Mouse (Mus musculus) heart, embryonic 15.5 days (tissue): ENCODE data around the gene Stxbp3. TPM values are rescaled to one million over a fixed set of nuclear protein-coding genes. Genes with fewer than 3 reads are reported as not detected.
A peak's percentile ranks its signal among the peaks of the same experiment; 100 is the strongest.

Experiments used
- ATAC-seq: fragments of 200-750 bp; cut with Nextera tagmentation; replicated peaks from 2 replicates; pipeline ENCODE4 v1.8.0; 2017; ENCODE audit warnings: low read depth, moderate TSS enrichment; ENCODE audit not compliant: insufficient number of reproducible peaks, insufficient read depth, low FRiP score
- H3K27ac ChIP-seq: fragments of 300-500 bp; sonication (generic); 2 replicates; pipeline ENCODE4 v1.5.1; 2015; ENCODE audit warnings: mild to moderate bottlenecking, inconsistent platforms
- H3K27me3 ChIP-seq: fragments of 300-500 bp; sonication (generic); 2 replicates; pipeline ENCODE4 v1.6.1; 2015; ENCODE audit warnings: inconsistent platforms
- H3K36me3 ChIP-seq: fragments of 300-500 bp; sonication (generic); 2 replicates; pipeline ENCODE4 v1.6.1; 2015; ENCODE audit warnings: mild to moderate bottlenecking, inconsistent platforms
- H3K4me1 ChIP-seq: fragments of 300-500 bp; sonication (generic); replicated peaks from 2 replicates; pipeline ENCODE4 v1.6.1; 2015; ENCODE audit warnings: inconsistent platforms
- H3K4me2 ChIP-seq: fragments of 300-500 bp; sonication (generic); 2 replicates; pipeline ENCODE4 v1.6.1; 2015; ENCODE audit warnings: inconsistent platforms, mild to moderate bottlenecking, moderate library complexity
- H3K4me3 ChIP-seq: fragments of 300-500 bp; sonication (generic); 2 replicates; pipeline ENCODE4 v1.5.1; 2015; ENCODE audit warnings: mild to moderate bottlenecking, inconsistent platforms
- H3K9ac ChIP-seq: fragments of 300-500 bp; sonication (generic); 2 replicates; pipeline ENCODE4 v1.6.1; 2015; ENCODE audit warnings: mild to moderate bottlenecking, inconsistent platforms
- H3K9me3 ChIP-seq: fragments of 300-500 bp; sonication (generic); replicated peaks from 2 replicates; pipeline ENCODE4 v1.6.1; 2016; ENCODE audit warnings: inconsistent platforms
- WGBS: fragments of 180-500 bp; shearing (Covaris S2); methylation state at CpG from one replicate; pipeline ENCODE4 v1.1.7; 2015; ENCODE audit warnings: mixed read lengths; 5-methylcytosine and 5-hydroxymethylcytosine counted together
- polyA plus RNA-seq: library from polyadenylated mRNA; unstranded; fragments of >200 nt; fragmentation: Nextera tagmentation; extraction: Ambion mirVana; gene quantifications from 2 replicates; pipeline ENCODE4 v1.2.1, GENCODE M21; 2015

Gene Stxbp3
- polyA plus RNA-seq, 1 experiment from 2014 or later: 29.9 TPM

DNA sequence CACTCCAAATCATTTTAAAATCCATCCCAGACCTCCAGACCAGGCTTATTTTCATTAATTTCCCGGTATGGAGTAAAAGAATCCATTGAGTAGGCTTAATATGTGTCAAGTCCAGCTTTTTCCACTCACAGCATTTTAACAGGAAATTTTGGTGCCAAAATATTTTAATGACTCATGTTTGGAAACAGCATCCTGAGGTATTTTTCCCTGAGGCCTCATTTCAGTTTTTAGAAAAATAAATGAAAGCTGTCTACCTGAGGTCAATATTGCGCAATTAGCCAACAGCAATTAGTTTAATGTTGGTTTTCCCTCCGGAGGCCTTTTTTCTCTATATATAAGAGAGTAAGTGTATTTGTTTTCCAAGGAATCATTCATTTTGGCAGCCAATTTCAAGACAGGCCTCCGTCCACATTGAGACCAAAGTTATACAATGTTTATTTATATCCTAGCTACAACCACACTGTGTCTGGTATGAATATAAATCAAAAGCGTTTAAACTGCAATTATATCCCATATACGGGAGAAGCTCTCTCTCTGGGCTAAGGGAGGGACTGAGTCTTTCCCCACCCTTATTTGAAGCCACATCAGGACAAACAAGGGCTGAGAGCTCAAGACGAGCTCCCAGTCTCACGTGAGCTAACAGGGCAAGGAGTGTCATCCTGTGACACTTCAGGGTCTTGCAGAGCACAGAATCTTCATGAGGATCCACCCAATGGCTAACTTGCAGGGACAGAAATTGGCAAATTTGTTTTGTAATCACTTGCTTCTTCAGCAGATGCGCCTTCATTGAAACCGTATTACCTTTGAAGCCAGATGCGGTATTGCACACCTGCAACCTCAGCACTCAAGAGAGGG, 80.5 kb downstream of the Stxbp3 start:
- no peaks in the 10 kb centered on the region for H3K36me3 ChIP-seq
- no peak overlapping the region for H3K4me2 ChIP-seq
- no peak overlapping the region for H3K9ac ChIP-seq
- H3K4me1 ChIP-seq: 0 out of 2 replicates have a peak, but pooled peaks cover 3% of the 10 kb centered on the region
- ATAC-seq: no peak
- peak overlapping the region; percentile 27; the same call in 1 of the 2 replicates for H3K27ac ChIP-seq
- WGBS: 74% methylated on average over 11 of the region's 11 CpGs
- H3K4me3 ChIP-seq: no peak overlapping the region
- no peaks in the 10 kb centered on the region for H3K9me3 ChIP-seq
- 0 out of 2 replicates have a peak, but pooled peaks cover 22% of the 10 kb centered on the region for H3K27me3 ChIP-seq

DNA sequence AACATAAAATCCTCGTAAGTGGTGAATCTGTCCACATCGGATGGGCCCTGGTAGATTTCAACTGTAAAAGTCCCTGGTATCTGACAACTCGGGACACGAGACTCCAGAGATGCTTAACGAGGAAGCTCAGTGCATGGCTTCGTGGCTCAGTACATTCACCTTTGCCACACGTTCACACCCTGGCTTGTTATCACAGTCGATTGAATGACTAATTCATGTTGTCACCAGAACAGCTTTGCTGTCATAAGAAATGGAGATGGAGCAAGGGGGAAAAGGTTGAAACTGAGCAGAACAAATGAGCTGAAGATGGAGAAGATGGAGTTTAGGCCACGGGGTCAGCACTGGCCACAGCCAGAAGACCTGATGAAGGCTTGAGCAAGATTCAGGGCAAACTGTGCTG, 82.8 kb downstream of the Stxbp3 start:
- Histone ChIP-seq H3K27ac (no peak overlapping the region), H3K9ac (no peak overlapping the region), H3K27me3 (0 out of 2 replicates have a peak, but pooled peaks cover 14% of the 10 kb centered on the region), H3K4me3 (no peak overlapping the region), H3K36me3 (no peaks in the 10 kb centered on the region), H3K9me3 (no peaks in the 10 kb centered on the region), H3K4me2 (no peak overlapping the region), H3K4me1 (0 out of 2 replicates have a peak, but pooled peaks cover 1% of the 10 kb centered on the region)
- no peak for ATAC-seq
- 55% methylated on average over 9 of the region's 9 CpGs for WGBS

DNA sequence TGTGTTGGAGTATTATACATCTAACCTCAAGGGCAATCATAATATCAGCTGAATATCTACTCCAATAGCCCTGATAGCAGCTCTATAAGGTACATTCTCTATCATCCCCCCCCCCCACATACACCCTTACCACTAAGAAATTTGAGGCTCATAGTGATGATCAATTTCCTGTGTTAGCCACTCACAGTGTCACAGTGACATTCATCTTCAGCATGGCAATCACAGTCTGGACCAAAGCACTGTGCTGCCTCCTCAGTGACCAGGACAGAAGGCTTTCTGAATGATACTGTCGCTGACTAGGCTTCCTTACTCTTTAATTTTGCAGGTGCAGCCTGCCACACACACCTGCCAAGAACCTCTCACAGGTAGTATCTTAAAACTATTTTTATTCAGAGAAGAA, 84.2 kb downstream of the Stxbp3 start:
- Histone ChIP-seq H3K4me3 (no peak overlapping the region), H3K36me3 (no peaks in the 10 kb centered on the region), H3K27ac (no peak overlapping the region), H3K27me3 (0 out of 2 replicates have a peak, but pooled peaks cover 9% of the 10 kb centered on the region), H3K9ac (no peak overlapping the region), H3K9me3 (no peaks in the 10 kb centered on the region), H3K4me1 (no peaks in the 10 kb centered on the region), H3K4me2 (no peak overlapping the region)
- no peak for ATAC-seq
- 62% methylated on average over 1 of the region's 1 CpGs for WGBS

- Histone ChIP-seq H3K9ac (no peak overlapping the region), H3K4me3 (no peak overlapping the region), H3K4me2 (no peak overlapping the region), H3K27me3 (0 out of 2 replicates have a peak, but pooled peaks cover 7% of the 10 kb centered on the region), H3K9me3 (no peaks in the 10 kb centered on the region), H3K4me1 (no peaks in the 10 kb centered on the region), H3K36me3 (no peaks in the 10 kb centered on the region), H3K27ac (no peak overlapping the region)
- ATAC-seq: no peak
- WGBS: 85% methylated on average over 2 of the region's 2 CpGs
Measured at GRCm38 (mm10) chr3:108755542-108755941, 84.8 kb downstream of the Stxbp3 start.

- 83% methylated on average over 1 of the region's 1 CpGs for WGBS
- H3K4me2 ChIP-seq: no peak overlapping the region
- no peak overlapping the region for H3K9ac ChIP-seq
- no peaks in the 10 kb centered on the region for H3K4me1 ChIP-seq
- H3K4me3 ChIP-seq: no peak overlapping the region
- H3K27me3 ChIP-seq: 0 out of 2 replicates have a peak, but pooled peaks cover 7% of the 10 kb centered on the region
- no peak overlapping the region for H3K27ac ChIP-seq
- no peak for ATAC-seq
- H3K9me3 ChIP-seq: no peaks in the 10 kb centered on the region
- H3K36me3 ChIP-seq: no peaks in the 10 kb centered on the region
Measured at GRCm38 (mm10) chr3:108754541-108754940, 85.8 kb downstream of the Stxbp3 start.

DNA sequence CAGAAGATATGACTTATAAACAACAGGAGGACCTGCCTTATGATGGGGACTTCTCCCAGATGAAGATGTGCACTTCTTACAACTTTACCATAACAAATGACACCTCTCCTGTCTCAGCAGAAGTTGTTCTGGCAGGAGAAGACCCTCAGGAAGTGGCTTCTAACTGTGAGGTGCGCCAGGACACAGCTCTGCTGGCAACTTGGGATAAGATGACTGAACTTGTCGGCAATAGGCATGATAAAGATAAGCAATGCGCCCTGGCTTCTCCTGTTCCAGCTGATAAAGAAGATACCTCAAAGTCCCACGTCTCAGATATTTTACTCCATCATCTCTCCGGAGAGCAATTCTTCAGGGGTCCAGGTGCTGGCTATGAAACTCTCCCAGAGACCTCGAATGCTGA, 88.6 kb downstream of the Stxbp3 start:
- Histone ChIP-seq H3K9me3 (no peaks in the 10 kb centered on the region), H3K4me3 (no peak overlapping the region), H3K4me1 (no peaks in the 10 kb centered on the region), H3K27me3 (no peaks in the 10 kb centered on the region), H3K4me2 (no peak overlapping the region), H3K36me3 (no peaks in the 10 kb centered on the region), H3K9ac (no peak overlapping the region), H3K27ac (no peak overlapping the region)
- WGBS: 46% methylated on average over 6 of the region's 6 CpGs
- ATAC-seq: no peak

- 53% methylated on average over 6 of the region's 6 CpGs for WGBS
- no peaks in the 10 kb centered on the region for H3K27me3 ChIP-seq
- no peak overlapping the region for H3K4me2 ChIP-seq
- no peaks in the 10 kb centered on the region for H3K9me3 ChIP-seq
- no peak for ATAC-seq
- H3K4me3 ChIP-seq: no peak overlapping the region
- H3K4me1 ChIP-seq: no peaks in the 10 kb centered on the region
- no peak overlapping the region for H3K9ac ChIP-seq
- no peaks in the 10 kb centered on the region for H3K36me3 ChIP-seq
- H3K27ac ChIP-seq: no peak overlapping the region
Measured at GRCm38 (mm10) chr3:108751061-108751460, 89.3 kb downstream of the Stxbp3 start.

DNA sequence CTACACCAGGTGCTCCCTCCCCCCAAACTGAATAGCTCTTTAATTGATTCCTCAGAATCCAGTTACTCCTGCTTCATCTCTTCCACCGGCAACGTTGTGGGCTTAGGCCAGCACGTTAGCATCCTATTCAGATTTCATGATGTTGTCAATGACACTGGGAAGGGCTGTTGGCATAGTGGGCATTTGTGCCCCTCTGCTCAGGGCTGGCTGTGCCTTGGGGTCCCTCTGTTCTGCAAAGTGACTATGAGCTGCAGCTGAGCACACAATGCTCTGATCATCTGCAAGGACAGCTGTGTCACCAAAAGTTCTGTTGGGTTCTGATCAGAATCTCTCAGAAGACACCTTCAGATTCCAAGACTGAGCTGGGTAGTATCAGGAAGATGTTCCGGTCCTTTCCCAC, 96.3 kb downstream of the Stxbp3 start:
- WGBS: 85% methylated on average over 4 of the region's 4 CpGs
- ATAC-seq: no peak
- Histone ChIP-seq H3K4me2 (no peak overlapping the region), H3K9me3 (no peaks in the 10 kb centered on the region), H3K4me3 (no peak overlapping the region), H3K4me1 (0 out of 2 replicates have a peak, but pooled peaks cover 2% of the 10 kb centered on the region), H3K27me3 (no peaks in the 10 kb centered on the region), H3K36me3 (no peaks in the 10 kb centered on the region), H3K27ac (no peak overlapping the region), H3K9ac (no peak overlapping the region)

Other genes starting within 250 kb of the Stxbp3 start
- gene Wdr47, start 249.2 kb downstream of the Stxbp3 start, polyA plus RNA-seq: 7.0 and 8.8 TPM in 2 replicates
- gene Clcc1, start 186.6 kb downstream of the Stxbp3 start, polyA plus RNA-seq: 50.3 and 50.9 TPM in 2 replicates
- gene Gpsm2, start 118.2 kb downstream of the Stxbp3 start, polyA plus RNA-seq: 25.0 and 27.6 TPM in 2 replicates
- gene Aknad1, start 100.9 kb downstream of the Stxbp3 start, polyA plus RNA-seq: 0.04 TPM in 1 of 2 replicates, not detected in the other
- gene Fndc7, start 49.5 kb upstream of the Stxbp3 start, polyA plus RNA-seq: 0.09 and 0.36 TPM in 2 replicates
- gene Prpf38b, start 71.2 kb upstream of the Stxbp3 start, polyA plus RNA-seq: 48.1 and 51.6 TPM in 2 replicates
- 0.25 TPM in 1 of 2 replicates, not detected in the other for gene Henmt1, start 99.3 kb upstream of the Stxbp3 start, polyA plus RNA-seq
- not detected in 2 replicates for gene Gm9857, start 99.9 kb upstream of the Stxbp3 start, polyA plus RNA-seq
- gene Fam102b, start 187.1 kb upstream of the Stxbp3 start, polyA plus RNA-seq: 6.2 and 7.6 TPM in 2 replicates
- not detected in 2 replicates for gene Slc25a54, start 239.9 kb upstream of the Stxbp3 start, polyA plus RNA-seq